Mouse (Mus musculus) right cerebral cortex, postnatal 10 days (tissue): Measurements from ENCODE around the gene Klhdc9.

Experiments used
- DNase-seq, 2 experiments: peaks; one replicate each; pipeline ENCODE4 v3.0.0; 2021; ENCODE audit warnings: low spot score in 2 of 2

Klhdc9 gene

DNA sequence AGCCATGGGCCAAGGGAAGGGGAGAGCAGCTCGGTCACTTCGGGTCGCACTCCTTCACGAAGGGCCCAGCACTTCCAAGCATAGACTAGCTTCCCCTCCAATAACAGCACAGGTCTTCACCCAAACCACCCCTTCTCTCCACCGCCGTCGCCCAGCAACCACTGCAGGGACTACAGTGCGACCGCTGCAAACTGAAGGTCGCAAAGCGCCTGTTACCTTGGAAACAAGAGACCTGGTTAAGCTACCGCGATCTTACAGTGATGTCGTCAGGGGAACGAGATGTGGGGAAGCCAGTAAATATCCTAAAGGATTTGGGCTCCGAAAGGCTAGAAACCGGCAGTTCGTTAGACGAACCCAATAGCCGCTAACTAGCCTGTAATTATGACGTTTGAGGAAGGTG lies at the start of gene Klhdc9:
Gene Klhdc9 (minus strand): TSS at position 143 of the 400 bp plus-strand sequence.
- DNase-seq, result peak; percentile 96 to 99

GRCm38 (mm10) chr1:171410231-171410630 lies 49.6 kb upstream of the Klhdc9 start:
- DNase-seq, result no peak

DNA sequence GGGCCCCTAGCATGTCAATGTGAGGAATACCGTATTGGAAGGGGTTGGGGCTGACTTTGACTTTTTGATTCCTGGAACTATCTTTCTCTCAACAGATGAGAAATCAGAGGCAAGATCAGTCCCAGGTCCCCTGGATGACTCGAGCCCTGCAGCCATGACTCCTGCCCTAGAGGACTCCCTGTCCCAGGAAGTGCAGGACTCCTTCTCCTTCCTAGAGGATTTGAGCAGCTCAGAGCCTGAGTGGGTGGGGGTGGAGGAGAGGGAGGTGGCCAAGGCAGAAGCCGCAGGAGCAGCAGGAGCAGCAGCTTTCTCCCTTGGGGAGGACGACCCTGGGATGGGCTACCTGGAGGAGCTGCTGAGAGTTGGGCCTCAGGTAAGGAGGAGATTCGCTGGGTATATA lies 46.7 kb upstream of the Klhdc9 start:
- DNase-seq, result no peak

DNA sequence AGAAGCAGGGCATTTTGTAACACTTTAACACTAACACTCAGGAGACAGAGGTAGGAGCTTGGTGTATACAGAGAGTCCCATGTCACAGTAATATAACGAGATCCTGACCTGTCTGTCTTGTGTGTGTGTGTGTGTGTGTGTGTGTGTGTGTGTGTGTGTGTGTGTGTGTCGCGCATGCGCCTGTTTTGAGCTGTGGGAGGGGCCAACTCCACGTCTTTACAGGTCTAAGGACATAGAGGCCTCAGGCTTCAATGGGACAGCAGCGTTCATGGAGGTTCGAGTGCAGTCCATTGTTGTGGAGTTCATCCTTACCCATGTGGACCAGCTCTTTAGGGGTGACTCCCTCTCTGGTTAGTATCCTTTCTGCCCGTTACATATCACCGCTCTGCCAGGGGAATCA lies 42.4 kb upstream of the Klhdc9 start:
- DNase-seq, result no peak

DNA sequence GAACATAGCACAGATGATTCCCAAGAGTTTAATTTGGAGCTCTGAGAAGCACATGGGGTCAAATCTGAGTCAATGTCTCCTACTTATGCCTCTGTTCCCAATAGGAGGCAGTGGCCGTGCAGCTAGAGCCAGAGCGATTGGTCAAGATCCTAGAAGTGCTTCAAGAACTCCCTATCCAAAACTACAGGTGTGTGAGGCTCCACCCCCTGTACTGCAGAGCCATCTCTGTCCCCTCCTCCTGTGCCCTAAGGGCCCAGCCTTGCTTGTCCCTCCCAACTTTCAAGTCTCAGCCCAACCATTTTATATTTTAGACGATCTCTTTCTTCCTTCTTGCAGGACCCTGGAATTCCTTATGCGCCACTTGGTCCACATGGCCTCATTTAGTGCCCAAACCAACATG lies 41.2 kb upstream of the Klhdc9 start:
- DNase-seq, result no peak

DNA sequence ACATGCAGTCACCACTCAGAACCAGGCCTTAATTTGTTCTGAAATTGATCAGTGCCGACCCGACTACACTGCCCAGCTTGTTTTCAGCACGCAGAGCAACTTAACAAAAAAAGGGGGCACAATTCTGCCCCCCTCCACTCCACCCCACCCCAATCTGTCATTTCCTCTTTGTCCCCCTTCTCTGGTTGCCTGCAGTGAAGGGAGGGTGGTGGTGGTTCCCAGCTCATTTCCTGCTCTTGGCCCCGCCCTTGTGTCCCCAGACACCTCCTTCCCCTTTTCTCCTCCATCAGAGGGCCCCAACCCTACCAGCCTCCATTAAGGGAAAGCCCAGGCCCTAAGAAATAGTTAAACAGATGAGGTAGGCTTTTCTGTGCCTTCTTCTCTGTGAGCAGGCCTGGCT lies 29.5 kb upstream of the Klhdc9 start:
- peak in 1 of 2 experiments; percentile 50 for DNase-seq

DNA sequence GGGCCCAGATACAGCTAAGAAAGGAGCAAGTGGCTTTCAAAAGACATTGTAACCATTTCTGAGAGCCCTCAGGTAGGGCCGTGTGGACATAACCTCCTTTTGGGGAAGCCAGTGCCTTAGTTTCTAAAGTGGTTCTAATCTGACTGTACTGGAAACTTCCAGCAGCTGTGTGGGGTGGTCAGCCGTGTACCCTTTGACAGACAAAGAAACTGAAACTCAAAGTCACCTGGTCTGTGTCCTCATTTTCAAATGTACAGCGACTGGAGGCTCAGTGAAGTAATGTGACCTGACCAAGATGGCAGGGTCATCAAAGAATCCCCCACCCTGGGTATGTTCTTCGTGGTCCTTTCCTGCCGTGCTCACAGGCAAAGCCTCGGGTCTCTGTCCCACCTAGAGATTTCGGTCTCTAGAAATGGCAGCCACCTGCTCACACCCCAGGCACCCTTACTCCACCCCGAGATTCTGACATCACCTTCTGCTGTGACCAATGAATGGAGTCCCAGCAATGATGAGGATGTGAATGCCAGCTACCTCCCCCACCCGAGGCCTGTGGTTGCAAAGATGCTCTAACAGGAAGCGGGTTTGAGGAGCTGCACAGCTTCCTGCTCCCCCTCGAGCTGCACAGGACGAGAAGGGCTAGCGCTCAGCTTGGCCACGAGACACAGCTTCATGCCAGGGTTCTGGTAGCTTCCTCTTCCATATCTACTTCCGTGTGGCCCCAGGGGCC lies 27.9 kb upstream of the Klhdc9 start, which contains the start of gene Arhgap30:
Gene Arhgap30 (plus strand): TSS at position 579 of the 727 bp plus-strand sequence.
- peak; percentile 57 to 67 for DNase-seq

DNA sequence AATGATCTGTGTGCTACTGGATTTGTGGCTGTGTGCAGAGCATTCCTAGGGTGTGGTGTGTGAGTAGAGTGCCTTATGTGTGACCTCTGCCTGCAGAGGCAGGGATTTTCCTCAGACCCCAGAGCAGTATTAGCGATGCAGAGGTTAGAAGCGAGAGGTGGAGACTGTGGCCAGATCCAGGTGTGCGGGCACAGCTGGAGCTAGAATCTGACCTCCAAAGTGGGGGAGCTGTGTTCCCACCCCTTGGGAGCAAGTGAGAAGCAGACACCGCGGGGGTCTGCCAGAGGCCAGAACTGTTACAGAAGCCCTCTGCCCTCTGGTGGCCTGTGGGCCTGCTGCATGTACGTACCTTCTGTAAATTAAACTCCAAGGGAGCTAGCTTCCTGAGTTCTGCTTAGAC lies 26.5 kb upstream of the Klhdc9 start:
- no peak for DNase-seq

DNA sequence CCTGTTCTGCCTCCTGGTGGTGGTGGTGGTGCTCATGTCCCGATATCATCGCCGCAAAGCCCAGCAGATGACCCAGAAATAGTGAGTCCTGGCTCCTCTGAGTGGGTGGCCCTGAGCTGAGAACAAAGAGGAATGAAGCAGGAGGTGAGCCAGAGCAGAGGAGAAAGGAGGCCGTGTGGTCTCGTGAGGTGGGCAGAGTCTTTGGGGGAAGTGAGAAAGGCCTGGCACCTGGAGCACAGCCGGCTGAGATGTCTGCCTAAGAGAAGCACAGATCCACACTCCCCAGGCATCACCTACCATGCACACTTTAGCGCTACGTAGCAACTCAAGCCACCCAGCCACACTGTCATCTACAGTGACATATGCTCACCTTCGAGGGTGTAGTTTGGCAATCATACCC lies 24.6 kb upstream of the Klhdc9 start:
- DNase-seq, result no peak

DNA sequence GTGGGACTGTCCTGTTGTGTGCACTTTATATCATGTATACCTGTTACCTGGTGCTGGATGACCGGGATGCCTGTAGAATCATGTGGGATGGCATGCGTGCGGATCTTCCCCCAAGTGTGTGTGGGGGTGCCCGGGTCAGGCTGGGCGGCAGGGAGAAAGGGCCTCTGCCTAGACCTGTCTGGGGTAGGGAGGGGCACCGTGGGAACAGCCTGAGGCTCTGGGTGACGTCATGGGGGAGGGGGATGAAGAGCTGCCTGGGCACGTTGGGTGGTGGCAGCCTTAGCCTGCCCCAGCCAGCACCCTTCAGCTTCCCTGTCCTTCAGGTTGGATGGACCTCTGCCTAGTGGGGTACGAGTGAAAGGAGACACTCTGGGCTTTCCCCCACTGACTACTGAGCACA lies 23.8 kb upstream of the Klhdc9 start:
- DNase-seq, result no peak

GRCm38 (mm10) chr1:171382096-171382620 lies 21.6 kb upstream of the Klhdc9 start:
- DNase-seq, result no peak

- DNase-seq, result peak; percentile 84 to 87
These were observed 19.5 kb upstream of the Klhdc9 start for GRCm38 (mm10) chr1:171379935-171380599.

GRCm38 (mm10) chr1:171378298-171378697 lies 17.7 kb upstream of the Klhdc9 start:
- DNase-seq, result no peak

DNA sequence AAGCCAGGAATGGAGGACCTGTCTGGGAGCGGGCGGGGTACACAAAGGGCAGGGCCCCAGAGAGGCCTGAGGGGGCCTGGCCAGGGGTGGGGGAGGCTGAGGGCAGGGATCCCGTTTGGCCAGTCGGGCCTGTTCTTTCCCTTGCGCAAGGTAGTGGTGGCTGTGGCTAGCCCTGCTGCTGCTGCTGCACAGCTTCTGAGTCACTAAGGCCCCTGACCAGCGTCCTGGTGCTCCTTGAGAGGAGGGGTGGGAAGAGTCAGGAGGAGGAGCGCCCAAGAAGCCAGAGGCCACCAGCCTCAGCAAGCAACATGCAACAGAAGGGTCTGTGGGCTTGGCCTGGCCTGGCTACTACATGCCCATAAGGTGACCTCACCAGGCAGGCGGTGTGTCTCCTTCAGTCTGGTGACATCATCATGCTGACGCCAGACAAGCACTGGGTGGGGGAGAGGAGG lies 15.1 kb upstream of the Klhdc9 start:
- DNase-seq, result no peak

- DNase-seq, result no peak
These were observed 13.3 kb upstream of the Klhdc9 start for GRCm38 (mm10) chr1:171373946-171374345.

DNA sequence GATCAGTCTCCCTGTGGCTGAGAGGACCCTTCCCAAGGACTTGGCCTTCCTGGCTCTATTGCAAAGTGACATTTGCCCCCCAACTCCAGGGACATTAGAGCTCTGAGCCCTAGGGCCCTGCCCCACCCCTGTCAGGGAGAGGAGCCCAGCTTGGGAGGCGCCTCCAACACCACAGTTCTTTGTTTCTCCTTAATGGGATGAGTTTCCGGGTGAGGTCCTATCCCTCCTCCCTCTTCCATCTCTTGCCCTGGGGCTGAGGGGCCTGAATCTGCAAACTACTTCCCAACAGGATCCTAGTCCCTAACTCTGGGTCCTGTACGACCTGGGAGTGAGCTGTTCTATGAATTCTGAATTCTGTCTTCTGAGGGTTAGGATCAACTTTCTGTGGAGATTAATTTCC lies 12.3 kb upstream of the Klhdc9 start:
- DNase-seq, result no peak

- no peak for DNase-seq
These were observed 9.4 kb upstream of the Klhdc9 start, which contains the start of gene Nectin4 for GRCm38 (mm10) chr1:171369845-171370556. TSS of gene Nectin4 (plus strand) at chr1:171370099.

- no peak for DNase-seq
These were observed 5.3 kb upstream of the Klhdc9 start for GRCm38 (mm10) chr1:171365934-171366333.

GRCm38 (mm10) chr1:171361106-171362103 lies 807 bp upstream of the Klhdc9 start:
- DNase-seq, result peak; percentile 82 to 88

DNA sequence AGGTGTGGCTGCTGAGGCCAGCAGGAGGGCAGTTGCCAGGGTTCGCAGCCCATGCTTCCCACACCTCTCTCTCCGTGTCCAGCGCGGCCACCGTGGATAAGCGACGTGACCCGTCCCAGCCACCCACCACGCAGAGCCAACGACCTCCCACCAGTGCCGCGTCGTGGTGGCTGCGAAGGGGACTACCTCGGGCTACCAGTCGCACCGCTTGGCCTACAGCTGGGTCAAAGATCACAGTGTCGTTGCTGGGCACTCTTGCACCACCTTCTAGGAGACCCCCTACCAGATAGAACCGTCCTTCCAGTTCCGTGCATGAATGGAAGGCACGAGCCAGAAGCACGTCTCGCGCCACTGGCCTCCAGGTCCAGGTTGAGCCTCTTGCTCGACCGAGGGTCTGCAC lies 345 bp downstream of the Klhdc9 start:
- DNase-seq, result peak; percentile 66 to 68

GRCm38 (mm10) chr1:171358421-171358820 lies 2.2 kb downstream of the Klhdc9 start:
- peak in 1 of 2 experiments; percentile 57 for DNase-seq
